Mouse (Mus musculus) retina, adult 2 months (tissue): Measurements from ENCODE around the gene Myrf.
"Not testable (repeated sequence)": the region's sequence is repeated elsewhere in the genome, so short reads cannot be mapped to it uniquely, and the experiment has no call there.

Experiments
- DNase-seq: peaks from one replicate; pipeline ENCODE4 v3.0.0-alpha.2; 2012; ENCODE audit warnings: low read depth, low spot score

Myrf gene

DNA sequence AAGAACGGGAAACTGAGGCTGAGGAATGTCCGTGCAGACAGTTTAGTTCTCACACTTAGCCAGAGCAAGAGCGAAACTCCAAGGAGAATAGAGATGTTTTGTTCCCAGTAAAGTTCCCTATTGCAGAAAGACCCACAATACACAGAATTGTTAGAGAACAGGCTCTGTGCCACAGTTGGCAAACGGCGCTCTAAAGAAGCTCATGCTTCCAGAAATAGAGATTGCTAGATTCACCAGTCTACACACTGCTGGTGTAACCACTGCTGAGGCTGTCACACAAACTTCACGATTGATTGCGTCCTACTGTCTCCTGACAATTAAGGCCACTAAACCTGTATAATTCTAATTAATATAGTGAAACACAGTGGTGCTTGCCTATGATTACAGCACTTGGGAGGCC, 59.3 kb downstream of the Myrf start:
- no peak for DNase-seq

DNA sequence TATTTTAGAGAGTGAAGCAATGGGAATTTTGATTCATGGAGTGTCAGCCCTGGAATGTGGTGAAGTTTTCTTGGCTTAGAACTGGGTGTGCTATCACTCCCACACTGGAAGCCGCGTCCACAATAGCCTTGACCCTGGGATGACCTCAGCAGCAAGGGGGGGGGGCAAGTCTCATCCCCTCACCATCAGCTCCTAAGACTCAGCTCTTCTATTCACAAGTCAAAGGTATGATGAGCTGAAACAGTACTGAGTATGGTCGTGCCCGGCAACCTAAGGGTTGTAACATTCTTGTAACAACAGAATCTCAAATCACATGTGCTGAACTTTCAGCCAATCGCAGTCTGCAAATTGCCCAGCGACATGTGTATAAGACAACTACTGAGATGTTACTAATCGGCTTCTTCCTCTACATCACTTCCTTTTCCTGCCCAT, 63.6 kb downstream of the Myrf start:
- DNase-seq: no peak

DNA sequence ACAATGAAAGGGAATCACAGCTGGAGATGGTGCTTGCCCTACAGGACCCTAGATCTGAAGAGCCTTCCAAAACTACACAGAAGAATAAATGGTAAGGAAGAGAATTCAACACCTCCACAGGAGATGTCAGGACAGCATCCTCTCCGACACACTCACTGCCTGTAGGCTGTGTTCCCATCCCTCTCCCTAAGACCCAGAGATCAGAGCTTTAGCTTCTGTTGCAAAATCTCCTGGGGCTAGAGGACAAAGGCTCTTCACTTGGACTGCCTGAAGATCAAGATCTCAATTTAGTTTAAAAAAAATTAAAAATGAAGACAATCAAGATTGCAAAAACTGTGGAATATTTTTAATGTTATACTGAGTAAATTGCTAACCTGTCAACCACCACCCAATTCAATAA, 64.1 kb downstream of the Myrf start:
- no peak for DNase-seq

DNA sequence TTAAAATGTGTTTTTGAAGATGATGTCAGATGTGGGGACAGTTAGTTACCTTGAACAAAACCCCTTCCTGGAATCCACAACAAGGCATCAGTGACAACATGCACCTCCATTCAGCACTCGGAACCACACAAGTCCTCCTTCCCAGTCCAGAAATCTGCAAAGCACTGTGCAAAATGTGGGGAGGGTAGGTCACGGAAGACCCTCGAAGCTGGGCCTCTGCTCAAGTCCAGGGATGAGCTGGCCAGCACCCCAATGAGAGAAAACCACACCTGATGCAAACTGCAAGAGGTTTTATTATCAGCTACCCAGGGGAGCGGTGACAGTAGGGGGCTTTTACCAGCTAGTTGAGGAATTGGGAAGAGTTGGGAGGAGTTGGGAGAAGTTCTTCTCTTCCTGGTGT, 65.6 kb downstream of the Myrf start:
- no peak for DNase-seq

DNA sequence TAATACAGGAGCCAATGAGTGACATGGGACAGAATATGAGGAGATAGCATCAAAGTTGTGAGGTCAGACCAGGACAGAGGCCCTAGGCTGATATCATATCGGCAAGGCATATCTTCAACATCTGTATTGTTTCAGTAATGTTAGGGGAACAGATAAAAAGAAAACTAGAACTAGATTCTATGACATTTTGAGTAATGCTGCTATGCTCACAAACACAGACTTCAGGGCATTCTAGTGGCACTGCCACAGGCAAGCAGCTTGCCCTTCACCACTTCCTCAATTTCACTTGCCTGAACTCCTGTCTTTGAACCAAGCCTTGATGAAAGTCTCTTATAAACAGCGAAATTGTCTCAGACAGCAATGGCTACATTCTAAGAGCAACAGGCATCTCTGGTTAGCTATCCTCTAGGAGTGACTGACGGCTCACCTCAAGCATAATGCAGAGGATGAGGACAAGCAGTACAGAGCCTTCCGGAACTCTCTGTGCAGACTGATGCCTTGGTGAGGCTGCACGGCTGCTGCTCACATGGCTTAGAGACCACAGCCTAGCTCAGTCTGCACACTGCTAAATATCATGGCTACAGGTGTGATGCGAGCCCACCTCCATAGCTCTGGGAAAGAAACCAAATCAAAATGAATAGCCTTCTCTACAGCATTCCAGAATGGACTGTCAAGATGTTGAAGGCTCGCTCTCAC, 66.6 kb downstream of the Myrf start:
- DNase-seq: no peak

DNA sequence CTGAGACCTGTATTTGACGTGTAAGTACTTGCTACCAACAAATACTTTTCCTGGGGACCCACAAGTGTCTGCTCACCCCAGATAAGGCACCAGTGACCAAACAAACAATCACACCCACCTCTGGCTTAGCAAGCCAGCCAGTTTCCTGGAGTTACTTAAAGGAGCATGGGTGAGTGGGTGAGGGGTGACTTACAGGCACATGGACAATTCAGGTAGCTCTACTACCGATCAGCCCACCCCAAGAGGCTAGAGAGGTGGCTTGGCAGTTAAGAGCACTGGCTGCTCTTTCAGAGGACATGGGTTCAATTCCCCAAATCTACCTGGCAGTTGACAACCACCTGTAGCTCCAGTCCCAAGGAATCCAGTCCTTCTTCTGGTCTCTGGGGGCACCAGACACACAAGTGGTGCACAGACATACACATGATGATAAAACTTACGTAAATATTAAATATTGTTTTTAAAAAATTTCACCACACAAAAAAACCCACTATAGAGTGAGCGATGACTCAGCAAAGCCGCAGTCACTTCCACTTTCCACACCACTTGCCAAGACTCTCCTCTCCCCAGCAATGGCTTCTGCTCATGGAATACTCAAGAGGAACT, 67.3 kb downstream of the Myrf start:
- DNase-seq: no peak

DNA sequence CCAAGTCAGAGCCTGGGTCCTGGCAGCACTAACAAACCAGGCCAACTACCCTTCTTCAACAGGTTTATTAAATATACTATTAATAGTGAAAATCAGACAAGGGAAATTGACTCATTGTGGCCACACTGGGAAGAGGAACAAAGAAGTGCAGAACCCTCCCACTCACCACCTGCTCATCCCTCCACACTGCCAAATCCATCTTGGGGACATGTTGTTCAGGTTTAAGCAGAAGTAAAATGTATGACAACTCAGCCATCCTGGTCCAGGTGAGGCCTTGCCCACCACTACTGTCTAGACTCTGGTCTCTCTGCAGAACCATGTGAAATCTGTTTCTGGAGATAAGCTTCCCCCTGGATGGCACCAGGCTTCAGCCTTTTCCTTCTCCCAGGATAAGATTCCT, 68.7 kb downstream of the Myrf start:
- no peak for DNase-seq

DNA sequence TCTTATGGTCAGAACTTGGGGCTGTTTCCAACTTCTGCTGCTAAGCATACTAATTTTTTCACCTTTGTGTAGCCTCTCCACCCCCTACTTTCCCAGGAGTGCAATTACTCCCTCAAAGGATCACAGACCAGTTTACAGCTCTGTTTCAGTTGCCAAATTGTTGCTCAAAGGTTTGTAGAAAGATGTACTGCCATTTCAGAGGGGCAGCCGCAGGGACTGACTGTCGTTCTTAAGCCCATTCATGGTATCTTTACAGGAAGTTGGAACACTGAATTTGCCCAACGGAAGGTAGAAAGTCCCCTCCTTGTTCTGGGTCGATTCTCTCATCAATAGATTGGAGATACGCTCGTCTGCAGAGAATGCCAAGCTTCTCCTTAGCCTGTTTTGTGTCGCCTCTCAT, 69.2 kb downstream of the Myrf start:
- no peak for DNase-seq

DNA sequence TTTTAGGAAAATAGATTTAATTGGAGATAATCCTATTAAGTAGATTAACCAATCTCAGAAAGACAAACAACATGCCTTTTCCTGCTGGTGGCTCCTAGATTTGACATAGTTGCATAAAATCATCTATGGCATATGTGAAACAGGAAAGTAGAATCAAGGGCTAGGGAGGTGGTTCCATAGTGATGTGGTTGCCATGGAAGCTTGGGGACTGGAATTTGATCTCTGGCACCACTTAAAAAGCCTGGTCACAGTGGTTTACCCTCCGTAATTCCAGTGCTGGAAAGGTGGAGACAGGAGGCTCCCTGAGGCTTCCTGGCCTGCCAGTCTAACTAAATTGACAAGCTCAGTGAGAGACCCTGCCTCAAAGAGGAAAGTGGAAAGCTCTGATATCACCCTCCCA, 70.1 kb downstream of the Myrf start:
- no peak for DNase-seq

DNA sequence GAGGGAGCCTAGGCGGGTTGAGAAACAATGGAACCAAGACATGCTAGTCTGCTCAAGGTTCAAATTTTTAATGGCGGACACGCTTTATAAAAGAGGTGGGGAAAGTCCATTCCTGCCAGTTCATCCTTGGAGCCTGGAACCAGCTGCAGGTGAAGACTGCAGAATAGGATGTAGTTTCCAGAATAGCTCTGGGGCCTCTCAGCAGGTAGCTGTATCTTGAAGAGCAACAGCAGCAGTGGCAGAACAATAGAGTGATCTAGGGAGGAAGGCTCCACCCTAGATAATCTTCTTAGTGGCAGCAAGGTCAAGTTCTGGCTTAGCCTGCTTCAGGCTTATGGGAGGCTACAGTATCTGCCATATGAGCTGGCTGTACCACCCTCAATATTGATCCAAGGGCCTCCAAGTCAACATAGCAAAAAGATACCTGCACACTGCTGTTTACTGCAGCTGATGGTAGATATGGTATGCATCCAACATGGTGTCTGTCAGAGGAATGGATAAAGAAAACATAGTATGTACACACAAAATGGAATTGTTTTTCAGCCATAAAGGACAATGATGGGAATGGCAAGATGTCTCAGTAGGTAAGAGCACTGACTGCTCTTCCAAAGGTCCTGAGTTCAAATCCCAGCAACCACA, 70.7 kb downstream of the Myrf start:
- not testable (repeated sequence) for DNase-seq

DNA sequence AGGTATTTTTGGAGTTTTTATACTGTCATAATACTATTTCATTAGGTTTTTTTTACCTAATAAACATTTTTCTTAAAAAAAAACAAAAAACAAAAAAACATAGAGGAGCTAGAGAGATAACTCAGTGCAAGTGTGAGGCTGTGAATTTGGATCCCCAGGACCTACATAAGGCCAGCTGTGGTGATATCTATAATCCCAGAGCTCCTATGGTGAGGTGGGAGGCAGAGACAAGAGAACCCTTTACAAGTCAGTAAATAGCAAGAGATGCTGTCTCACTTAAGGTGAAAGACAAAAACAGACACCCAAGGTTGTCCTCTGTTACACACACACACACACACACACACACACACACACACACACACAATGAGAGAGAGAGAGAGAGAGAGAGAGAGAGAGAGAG, 71.4 kb downstream of the Myrf start:
- DNase-seq: no peak

DNA sequence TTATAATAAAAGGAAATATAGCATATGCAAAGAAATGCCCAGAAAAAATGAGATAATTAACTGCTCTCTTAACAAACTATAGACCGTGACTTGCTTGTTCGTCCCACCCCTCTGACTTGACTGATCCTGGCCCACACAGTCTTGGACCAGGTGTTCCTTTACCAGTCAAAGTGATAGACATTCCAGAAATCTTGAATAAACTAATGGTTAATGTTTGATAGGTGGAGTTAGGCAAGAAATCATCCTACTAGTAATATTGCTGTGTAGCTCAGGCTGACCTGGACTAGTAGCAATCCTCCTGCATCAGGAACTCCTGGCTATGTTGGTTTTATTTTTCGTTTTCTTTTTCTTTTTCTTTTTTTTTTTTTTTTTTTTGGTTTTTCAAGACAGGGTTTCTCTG, 72.1 kb downstream of the Myrf start:
- no peak for DNase-seq

DNA sequence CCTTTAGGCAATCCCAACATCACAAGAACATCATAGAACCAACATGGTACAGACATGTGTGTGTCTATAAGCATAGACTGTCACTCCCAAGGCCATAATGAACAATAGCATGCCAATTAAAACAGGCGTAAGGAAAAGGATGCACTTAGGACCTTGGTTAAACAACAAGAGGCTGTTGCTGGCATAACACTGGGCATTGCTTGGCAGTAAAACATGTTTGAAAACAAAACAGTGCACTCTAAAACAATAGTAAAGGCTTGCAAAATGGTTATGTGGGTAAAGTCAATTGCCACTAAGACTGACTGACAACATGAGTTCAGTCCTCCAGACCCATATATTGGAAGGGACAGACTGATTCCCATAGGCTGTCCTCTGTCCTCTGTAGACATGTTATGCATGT, 72.6 kb downstream of the Myrf start:
- DNase-seq: no peak

DNA sequence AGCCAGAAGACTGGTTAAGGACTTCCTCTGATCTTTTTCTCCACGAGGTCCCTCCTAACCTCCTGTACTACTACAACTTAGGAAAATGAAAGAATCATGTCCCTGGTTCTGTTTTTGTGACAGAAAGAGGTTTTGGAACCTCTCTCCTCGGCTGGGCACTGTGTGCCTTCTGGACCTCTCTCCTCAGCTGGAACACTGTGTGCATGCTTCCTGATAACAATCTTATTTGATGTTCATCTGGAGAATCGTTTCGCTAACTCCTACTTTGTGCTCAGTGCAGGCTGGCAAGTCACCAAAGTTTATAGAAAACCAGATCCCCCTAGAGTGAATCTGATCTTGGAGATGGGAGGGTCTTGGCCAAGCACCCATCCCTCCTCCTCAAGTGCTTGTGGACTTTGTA, 73.4 kb downstream of the Myrf start:
- no peak for DNase-seq

DNA sequence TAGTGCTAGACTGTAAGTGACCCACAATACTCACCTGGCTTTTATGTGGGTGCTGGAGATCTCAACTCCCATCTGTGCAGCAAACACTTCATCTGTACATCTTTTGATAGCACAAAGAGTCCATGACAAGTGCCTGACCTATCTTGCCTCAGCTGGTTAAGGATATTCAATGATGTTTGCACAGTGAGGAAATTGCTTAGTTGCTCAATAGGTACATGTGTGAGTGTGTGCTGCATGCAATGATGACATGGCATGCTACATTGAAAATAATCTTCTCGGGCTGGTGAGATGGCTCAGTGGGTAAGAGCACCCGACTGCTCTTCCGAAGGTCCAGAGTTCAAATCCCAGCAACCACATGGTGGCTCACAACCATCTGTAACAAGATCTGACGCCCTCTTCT, 74.6 kb downstream of the Myrf start:
- not testable (repeated sequence) for DNase-seq

DNA sequence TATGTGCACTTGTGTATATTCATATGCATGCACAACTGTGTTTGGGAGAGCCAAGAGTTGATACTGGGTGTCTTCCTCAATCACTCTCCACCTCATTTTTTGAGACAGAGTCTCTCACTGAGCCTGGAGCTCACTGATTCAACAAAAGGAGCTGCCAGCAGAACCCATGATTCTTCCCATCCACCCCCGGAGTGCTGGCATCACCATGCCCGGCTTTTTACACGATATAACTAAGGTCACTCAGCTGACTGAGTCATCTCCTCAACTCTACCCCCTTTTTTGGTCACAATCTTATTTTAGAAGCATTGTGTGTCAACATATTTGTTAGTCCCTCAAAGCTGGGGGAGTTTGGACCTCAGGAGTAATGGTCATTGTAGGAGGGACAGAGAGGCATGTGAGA, 76.7 kb downstream of the Myrf start:
- DNase-seq: no peak
